Mouse (Mus musculus) cerebellum, postnatal 14 days (tissue): ENCODE results near the gene Olfr1420.
"Not testable (repeated sequence)": the region's sequence is repeated elsewhere in the genome, so short reads cannot be mapped to it uniquely, and the experiment has no call there.

Source experiments
- DNase-seq, 2 experiments: peaks; one replicate each; pipeline ENCODE4 v3.0.0; 2021; ENCODE audit warnings: mixed read lengths in 2 of 2

The Olfr1420 gene

DNA sequence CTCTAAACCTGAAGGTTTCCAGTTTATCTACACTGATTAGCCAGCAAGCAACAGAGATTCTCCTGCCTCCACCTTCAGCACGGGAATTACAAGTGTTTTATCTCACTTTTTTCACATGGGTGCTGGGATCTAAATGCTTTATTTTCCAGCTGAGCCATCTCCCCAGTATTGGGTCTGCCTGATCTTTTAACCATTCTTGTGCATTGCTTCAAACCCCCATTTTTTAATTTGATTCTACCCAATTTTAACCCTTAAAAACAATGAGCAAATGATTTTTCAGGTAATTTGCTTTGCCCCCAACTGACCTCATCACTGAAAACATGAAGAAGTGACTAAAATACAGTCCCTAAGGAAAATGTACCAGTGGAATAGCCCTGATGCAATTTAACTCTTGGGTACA is at the start of gene Olfr1420:
Olfr1420 (plus strand) TSS at position 301 of the 400 bp plus-strand sequence.
- no peak for DNase-seq

DNA sequence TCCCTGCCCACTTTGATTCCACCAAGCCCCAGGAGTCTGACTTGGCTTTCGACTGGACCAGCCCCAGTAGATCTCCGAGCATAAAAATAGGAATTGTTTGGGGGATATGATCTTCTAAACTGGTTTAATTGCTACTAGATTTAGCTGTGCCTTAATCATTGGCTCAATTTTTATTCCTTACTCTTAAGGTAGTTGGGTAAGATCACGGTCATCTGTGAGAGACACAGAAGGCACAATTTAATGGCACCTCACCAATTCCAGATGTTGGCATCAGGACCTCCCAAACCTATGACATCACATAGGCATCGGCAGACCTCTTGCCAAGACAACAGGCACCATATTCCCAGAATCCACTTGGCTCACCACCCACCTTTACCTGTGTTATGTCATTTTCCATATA is 47.2 kb upstream of the Olfr1420 start, which contains the start of gene Olfr1417:
Olfr1417 (minus strand) TSS at position 101 of the 400 bp plus-strand sequence.
- DNase-seq: no peak

DNA sequence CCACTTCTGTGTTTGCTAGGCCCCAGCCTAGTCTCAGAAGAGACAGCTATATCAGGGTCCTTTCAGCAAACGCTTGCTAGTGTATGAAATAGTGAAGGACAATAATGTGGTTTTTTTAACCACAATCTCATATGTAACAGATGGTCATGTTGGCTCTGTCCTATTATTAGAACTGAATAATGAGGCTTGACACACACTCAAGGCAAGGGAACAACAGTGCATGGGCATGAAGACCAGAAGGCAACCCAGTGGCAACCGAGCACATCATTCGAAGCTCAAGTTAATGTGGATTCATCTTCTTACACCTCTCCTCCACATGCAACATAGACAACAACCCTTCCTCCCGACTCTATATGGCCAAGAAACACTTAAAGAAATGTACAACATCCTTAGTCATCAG is 40.0 kb upstream of the Olfr1420 start:
- peak in 1 of 2 experiments; percentile 2 for DNase-seq

DNA sequence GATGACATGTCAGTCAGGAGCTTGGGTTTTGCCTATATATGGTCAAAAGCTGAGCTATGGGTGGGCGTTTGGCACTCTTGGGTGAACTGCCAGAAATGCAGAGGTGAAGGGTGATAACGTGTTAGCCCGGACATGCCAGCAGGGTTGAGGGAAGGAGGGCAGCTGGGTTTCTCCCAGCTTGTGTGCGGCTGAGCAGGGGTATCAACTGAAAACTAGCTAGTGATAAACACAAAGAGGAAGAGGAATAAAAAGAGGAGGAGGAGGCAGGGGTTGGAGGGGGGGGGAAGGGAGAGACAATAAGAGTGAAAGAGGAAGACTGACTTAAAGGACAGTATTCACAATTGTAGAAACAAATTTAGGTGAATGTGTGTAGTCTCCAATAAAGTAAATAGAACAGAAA is 33.7 kb upstream of the Olfr1420 start:
- DNase-seq: no peak

DNA sequence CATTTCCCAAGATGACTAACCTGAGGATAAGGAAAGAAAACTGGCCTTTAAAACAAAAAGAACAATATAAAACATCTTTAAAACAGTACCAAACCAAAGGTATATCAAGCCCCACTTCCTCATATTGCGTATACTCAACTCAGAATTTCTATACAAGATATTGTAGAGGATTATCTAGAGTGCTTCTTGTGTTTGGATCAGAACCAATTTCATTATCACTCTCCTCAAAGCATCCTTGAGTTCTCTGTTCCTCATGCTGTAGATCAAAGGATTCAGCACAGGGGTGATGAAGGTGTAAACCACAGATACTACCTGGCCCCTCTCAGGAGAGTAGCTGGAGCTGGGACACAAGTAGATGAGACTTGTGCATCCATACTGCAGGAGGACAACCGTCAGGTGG is 31.5 kb upstream of the Olfr1420 start:
- no peak for DNase-seq

DNA sequence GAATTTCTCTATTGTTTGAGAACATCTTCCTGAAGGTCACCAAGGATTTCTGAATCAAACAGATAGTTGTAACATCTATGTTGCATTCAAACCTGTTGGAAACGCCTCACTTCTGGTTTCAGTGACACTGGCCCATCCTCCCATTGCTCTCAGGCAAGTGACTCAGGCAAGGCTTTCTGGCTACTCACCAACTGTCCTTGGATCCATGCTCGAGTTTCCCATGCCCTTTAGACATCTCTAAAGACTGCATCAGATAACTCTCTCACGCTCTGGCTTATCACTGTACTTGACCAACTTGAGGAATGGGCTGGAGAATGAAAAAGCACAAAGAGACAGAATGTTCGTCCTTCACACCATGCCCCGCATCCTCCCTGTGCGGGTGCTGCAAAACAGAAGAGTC is 29.9 kb upstream of the Olfr1420 start:
- DNase-seq: no peak

DNA sequence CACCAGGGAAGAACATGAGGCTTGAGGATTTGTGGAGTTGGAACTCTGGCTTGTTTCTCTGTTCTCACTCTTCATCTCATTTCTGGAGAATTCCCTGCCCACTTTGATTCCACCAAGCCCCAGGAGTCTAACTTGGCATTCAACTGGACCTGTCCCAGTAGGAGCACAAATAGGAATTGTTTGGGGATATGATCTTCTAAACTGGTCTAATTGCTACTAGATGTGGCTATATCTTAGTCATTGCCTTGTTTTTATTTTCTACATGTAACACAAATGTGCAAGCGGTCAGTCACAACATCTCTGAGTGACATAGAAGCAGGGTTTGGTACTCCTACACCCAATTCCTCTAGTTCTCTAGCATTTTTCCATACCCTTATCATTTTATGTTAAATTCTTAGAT is 25.4 kb upstream of the Olfr1420 start, which contains the start of gene Olfr1418:
Olfr1418 (minus strand) TSS at position 101 of the 400 bp plus-strand sequence.
- no peak for DNase-seq

DNA sequence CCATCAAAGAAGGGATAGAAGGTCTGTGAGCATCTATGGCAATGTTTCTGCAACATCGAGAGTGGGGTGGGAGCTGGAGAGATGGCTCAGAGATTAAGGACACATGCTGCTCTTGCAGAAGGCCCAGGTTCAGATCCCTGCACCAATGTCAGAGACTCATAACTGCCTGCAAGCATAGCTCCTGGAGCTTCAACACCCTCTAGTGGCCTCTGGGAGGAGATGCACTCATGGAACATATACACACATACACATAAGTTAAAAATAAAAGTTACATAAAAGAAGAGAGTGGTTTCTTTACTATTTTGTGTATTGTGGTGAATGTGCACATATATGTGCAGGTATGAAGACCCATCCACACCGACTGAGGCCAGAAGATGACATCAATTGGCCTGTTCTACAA is 18.5 kb upstream of the Olfr1420 start:
- no peak for DNase-seq

DNA sequence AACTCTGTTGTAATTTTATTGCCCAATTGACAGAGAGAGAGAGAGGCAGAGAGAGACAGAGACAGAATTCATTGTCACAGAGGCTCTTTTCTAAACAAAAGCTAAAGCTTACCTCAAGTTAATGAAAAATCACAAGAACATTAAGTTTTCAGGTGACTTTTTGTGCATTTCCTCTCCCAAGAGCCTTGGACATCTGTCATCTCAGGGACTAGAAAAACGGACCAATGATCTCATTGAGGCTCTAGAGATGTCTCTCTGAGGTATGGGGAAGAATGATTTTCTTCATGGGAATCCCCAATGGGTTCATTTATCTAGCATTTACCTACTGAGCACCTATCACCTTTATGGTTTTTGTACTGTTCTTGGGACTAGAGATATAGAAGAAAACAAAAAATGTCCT is 11.4 kb upstream of the Olfr1420 start, which contains the start of gene Olfr1419:
Olfr1419 (minus strand) TSS at position 101 of the 400 bp plus-strand sequence.
- no peak for DNase-seq

DNA sequence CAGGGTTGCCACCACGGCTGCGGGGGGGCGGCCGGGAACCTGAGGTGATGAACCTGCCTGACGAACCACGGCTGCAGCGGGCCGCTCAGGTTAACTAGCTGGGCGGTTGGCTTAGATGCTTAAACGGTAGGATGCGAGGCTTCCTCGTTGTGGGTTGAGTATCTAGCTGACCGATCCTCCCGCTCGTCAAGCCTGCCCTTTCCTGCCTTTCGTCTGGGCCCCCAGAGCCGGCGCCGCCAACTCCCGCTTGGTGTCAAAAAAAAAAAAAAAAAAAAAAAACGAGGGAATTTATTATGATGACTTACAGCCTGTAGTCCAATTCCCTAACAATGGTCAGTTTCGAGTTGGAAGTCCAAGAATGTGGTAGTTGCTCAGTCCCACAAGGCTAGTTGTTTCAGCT is 8.0 kb upstream of the Olfr1420 start:
- not testable (repeated sequence) for DNase-seq

DNA sequence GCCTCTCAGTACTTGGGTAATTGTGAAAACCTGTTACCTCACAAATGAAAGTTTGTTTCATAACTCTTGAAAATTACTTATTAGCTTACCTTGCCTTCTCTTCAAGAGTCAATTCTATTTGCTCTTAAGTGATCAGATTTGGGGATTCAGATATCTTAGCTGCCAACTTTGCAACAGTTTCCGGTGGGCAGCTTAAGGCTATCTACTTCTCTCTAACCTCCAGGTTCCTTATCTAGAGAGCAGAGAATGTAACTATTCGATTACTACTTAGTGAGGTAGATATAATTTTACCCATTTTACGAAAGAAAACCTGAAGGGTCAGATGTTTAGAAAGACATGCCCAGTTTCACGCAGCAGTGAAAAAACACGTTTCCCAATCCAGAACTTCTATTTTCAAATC is 24.7 kb downstream of the Olfr1420 start:
- DNase-seq: no peak

DNA sequence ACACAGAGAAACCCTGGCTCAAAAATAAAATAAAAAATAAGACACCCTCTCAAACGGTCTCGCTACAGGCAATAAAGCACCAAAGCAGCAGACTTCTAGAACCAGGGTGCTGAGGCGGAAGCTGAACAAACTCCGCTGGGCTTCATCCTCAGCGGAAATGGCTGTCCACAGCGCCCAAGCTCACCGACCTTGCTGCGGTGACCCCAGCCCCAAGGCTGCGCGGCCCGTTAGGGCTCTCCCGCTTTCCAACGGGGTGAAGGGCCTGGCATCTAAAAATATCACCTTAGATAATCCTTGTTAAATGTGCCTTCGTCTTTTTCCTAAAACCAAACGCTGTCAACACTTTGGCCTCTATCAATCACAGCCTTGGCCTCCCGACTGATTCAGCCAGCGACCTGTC is 25.2 kb downstream of the Olfr1420 start:
- DNase-seq: peak; percentile 55 to 58

DNA sequence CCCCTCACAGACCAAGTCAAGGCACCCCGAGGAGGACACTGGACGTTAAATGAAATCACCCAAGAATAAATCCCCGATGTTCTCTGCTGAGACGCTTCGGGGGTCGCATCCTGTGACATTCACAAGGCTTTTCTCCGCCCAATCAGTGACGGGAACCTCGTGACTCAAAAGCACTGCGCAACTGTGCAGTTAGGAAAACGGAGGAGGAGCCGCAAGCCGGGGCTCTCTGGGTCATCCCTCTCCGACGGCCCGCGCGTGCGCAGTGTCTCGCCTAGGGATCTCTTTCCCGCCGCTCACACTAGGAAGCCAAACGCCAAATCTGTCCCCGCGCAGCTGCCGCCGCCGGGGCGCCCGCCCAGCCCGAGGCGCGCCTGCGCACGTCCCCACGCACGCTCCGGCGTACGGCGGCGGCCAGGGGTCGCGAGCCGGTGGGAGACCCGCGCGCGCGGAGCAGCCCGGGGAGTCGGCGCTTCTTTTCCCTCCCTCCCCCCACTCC is 25.7 kb downstream of the Olfr1420 start, which contains the start of gene Patl1:
Patl1 (plus strand) TSS at position 363 of the 496 bp plus-strand sequence.
- DNase-seq: peak; percentile 99

DNA sequence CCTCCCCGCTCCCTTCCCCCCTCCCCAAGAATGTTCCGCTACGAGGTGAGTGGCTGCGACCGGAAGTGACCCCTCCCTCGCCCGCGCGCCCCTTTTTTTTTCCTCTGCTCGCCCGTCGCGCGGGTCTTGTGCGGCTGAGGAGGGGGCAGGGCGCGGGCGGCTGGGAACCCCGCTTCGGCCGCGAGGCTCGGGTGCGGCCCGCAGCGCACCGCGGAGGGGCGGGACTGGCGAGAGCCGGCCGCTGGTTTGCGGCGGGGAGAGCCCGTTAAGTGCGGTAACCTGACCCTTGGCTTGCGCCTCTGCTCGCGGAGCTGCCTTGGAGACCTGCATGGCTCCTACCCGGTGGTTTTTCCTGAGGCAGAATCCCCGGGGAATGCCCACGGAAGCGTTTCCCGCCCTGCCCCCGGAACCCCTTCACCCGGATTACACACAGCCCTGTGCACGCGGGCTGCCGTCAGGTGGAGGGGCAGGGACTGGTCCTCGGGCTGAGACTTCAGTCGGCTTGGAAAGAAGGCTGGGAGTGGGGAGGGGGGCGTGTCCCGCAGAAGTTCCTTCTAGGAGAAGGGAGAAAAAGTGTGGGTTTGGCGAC is 26.3 kb downstream of the Olfr1420 start:
- DNase-seq: peak in 1 of 2 experiments; percentile 67

DNA sequence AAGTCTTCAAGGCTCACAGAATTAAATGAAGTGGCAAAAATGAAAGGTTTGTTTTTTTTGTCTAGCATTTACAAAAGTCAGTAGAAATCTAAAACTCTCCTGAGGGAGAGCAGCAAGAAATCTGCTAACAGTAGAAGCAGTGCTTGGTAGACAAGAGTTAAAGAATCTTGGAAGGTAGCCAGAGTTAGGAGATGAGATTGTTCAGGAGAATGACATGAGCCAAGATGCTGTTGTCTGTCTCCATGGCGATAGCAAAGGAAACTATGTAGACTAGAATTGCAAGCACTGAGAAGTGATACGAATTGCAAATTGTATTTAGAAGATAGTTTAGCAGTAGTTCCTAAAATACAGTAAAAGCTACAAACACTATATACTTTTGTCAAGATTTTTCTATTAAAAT is 29.4 kb downstream of the Olfr1420 start:
- DNase-seq: peak in 1 of 2 experiments; percentile 16

DNA sequence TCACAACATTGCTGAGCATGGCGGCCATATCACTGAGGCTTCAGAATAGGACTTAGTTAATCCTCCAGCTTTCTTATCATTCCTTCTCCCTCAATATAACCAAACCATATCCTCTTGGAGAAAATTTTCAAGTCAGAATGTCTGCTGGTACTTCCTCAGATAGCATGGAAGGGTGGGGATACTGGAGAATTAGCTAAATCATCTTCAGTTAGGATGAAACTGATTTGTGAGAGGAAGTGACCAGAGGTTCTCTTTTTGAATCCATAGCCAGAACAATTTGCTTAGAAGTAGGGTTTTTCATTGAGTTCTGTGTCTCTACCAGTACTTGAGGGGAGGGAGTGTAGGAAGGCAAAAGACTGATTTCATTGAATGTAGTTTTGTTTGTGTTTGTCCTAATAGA is 35.7 kb downstream of the Olfr1420 start:
- no peak for DNase-seq

DNA sequence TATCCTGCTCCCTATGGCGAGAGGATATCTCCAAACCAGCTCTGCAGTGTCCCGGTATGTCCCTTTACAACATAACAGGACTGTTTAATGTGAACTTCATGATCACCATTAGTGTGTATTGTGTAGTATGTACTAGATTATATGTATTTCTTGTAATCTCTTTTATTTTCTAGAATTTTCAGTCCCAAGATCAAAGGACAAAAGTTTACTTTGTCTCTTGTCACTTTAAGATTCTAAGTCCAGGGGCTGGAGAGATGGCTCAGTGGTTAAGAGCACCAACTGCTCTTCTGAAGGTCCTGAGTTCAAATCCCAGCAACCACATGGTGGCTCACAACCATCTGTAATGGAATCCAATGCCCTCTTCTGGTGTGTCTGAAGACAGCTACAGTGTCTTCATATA is 36.1 kb downstream of the Olfr1420 start:
- not testable (repeated sequence) for DNase-seq

DNA sequence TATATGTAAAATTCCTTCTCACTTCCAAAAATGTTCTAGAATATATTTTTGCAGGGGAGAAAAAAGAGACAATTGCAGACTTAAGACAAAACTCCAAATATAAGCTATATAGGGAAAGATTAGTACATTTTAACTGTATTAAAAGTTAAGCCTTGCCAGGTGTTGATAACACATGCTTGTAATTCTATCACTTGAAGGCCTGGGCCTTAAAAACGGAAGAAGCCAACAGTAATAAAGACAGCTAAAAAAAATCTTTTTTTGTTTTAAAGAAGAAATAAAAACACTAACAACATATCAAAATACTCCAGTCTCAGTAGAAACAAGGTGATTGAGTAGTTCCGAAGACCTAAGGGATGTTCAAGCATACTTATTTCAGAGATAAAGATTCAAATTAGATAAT is 40.0 kb downstream of the Olfr1420 start:
- DNase-seq: no peak

DNA sequence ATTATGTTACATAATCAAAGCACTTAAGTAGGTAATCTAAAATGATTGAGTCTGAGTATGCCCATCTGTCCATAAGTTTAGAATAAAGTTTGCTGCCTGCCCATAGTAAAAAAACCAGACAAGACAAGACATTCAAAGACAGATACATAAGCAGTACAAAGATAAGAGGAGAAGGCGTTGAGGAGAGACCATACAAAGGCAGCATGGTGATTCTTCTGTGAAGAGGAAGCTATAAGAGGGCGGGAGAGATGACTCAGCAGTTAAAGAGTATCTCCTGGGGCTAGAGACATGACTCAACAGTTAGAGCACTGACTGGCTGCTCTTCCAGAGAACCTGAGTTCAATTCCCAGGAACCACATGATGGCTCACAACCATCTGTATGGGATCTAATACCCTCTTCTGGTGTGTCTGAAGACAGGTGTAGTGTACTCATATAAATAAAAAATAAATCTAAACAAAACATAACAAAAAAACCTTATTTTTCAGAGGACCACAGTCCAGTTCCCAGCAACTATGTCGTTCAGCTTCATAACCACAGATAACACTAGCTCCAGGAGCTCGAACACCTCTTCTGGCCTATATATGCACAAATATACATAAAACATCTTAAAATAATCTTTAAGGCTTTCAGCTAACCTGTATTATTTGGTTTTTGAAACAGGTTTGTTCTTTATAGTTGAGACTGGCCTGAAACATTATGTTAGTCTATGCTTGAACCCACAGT is 41.8 kb downstream of the Olfr1420 start:
- no peak for DNase-seq

DNA sequence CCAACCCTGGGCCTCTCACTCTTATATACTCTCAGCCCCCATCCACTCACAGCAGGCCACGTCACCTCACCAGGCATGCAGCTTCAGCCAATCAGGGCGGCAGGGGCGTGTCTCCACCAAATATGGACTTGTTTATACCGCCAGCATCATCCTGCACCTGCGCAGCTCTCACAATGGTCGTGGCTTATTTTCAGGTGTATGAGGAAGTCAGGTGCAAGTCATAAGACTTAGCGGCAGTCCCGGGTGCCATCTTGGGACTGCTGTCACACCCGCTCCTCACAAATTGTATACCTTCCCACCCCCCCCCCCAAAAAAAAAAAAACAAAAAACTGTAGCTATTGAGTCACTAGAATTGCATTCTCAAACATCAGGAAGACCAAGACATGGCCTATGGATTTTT is 60.1 kb downstream of the Olfr1420 start:
- not testable (repeated sequence) for DNase-seq
